Mouse (Mus musculus) neutrophil, adult 65 days (primary cell): Measurements from ENCODE around the gene Smim12. TPM values are rescaled to one million over a fixed set of nuclear protein-coding genes. Genes with fewer than 3 reads are reported as not detected.

Experiments
- total RNA-seq: library from RNA; stranded (reverse); gene quantifications from 2 replicates; pipeline ENCODE4 v1.2.4, GENCODE M21; 2023

The Smim12 gene
- total RNA-seq: 20.0 and 22.5 TPM in 2 replicates

GRCm38 (mm10) chr4:127243552-127243951 lies at the start of gene Smim12:
Smim12 (plus strand) TSS chr4:127243784.

Other genes with a start within 250 kb of the Smim12 start
- gene Sfpq, start 222.5 kb upstream of the Smim12 start, total RNA-seq: 494 and 622 TPM in 2 replicates
- 3.5 and 6.2 TPM in 2 replicates for gene Zmym1, start 182.6 kb upstream of the Smim12 start, total RNA-seq
- gene Zmym6, start 166.4 kb upstream of the Smim12 start, total RNA-seq: 4.7 and 5.2 TPM in 2 replicates
- 4.8 and 5.6 TPM in 2 replicates for gene Tmem35b, start 120.1 kb upstream of the Smim12 start, total RNA-seq
- not detected in 2 replicates for gene Dlgap3, start 74.6 kb upstream of the Smim12 start, total RNA-seq
- not detected in 2 replicates for gene Gja4, start 70.3 kb downstream of the Smim12 start, total RNA-seq
- gene Gjb3, start 87.1 kb downstream of the Smim12 start, total RNA-seq: 1.3 and 1.8 TPM in 2 replicates
- not detected in 2 replicates for gene Gjb4, start 110.3 kb downstream of the Smim12 start, total RNA-seq
- not detected in 2 replicates for gene Gjb5, start 114.4 kb downstream of the Smim12 start, total RNA-seq